Mouse (Mus musculus): ENCODE data around the gene Krt33b. TPM values are rescaled to one million over a fixed set of nuclear protein-coding genes. Genes with fewer than 3 reads are reported as not detected.

Gene Krt33b
- total RNA-seq (2023; ENCODE audit: inconsistent age): not detected in 4 replicates

GRCm38 (mm10) chr11:100029768-100030167 lies at the start of gene Krt33b:
Gene Krt33b (minus strand): TSS chr11:100029868.

DNA sequence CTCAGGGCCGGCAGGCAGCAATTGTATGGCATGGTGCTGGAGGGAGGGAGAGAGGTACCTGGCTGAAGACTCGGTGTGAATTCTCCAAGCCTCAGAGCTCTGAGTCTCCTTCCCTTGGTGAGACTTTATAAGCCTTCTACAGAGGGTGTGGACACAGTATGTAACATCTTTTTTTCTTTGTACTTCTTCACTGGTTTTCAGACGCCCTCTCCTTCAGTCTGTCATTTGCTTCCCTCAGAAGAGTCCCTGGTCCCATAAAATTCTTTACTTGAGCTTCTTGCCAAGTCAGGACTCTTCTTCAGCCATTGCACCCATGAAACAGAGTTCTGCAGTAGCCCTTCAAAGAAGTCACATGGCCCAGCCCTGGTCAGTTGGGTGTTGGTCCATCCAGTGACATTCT lies 20.8 kb upstream of the Krt33b start, which contains the start of gene Krt31:
Gene Krt31 (minus strand): TSS at position 101 of the 400 bp plus-strand sequence.

GRCm38 (mm10) chr11:100041454-100041853 lies 11.8 kb upstream of the Krt33b start, which contains the start of gene Krt34:
Gene Krt34 (minus strand): TSS chr11:100041554.

DNA sequence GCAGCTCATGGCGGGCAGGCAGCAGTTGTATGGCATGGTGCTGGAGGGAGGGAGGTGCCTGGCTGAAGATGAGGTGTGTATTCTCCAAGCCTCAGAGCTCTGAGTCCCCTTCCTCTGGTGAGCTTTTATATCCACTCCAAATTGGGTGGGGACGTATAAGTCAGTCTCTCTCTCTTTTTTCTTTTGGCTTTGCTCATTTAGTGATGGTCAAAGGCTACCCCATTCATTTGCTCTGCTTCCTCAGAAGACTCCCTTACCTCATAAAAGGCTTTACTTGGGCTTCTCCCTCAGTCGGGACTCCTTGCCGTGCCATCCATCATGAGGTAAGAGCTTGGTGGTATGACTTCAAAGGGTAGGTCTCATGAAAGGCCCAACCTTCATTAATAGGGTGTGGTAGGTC lies 13.6 kb downstream of the Krt33b start, which contains the start of gene Krt33a:
Gene Krt33a (minus strand): TSS at position 101 of the 400 bp plus-strand sequence.

GRCm38 (mm10) chr11:99993620-99994383 lies 35.9 kb downstream of the Krt33b start, which contains the start of gene Krtap17-1:
Gene Krtap17-1 (minus strand): TSS chr11:99993994.

GRCm38 (mm10) chr11:99986180-99986647 lies 43.5 kb downstream of the Krt33b start, which contains the start of gene Krtap16-1:
Gene Krtap16-1 (minus strand): TSS chr11:99986597.

DNA sequence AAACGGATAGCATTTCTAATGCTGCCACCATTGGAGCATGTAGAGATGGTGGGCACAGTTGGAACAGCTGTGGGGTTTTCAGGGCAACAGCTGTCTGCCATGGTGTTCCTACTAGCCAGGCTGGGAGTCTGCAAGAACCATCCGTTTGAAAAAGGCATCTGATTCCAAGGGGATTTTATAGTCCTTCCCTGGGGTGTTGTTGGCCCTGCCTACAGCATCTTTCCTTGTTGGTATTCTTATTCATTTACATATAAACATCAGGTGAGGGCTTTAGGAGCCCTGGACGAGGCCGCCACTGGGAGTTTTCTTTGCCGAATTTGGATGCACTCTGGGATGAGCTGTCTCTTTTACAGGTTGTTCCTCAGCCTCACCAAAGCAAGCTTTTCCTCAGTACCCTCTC lies 50.7 kb downstream of the Krt33b start, which contains the start of gene Krtap29-1:
Gene Krtap29-1 (minus strand): TSS at position 101 of the 400 bp plus-strand sequence.

Other genes with a start within 250 kb of the Krt33b start
- not detected in 4 replicates for gene Krtap4-8, start 249.2 kb downstream of the Krt33b start, total RNA-seq (2023; ENCODE audit: inconsistent age)
- gene Krtap4-9, start 244.7 kb downstream of the Krt33b start, total RNA-seq (2023; ENCODE audit: inconsistent age): not detected in 4 replicates
- not detected in 4 replicates for gene Gm11596, start 236.4 kb downstream of the Krt33b start, total RNA-seq (2023; ENCODE audit: inconsistent age)
- gene Gm11569, start 230.9 kb downstream of the Krt33b start, total RNA-seq (2023; ENCODE audit: inconsistent age): not detected in 4 replicates
- gene Gm11554, start 225.4 kb downstream of the Krt33b start, total RNA-seq (2023; ENCODE audit: inconsistent age): not detected in 4 replicates
- gene Krtap4-13, start 220.0 kb downstream of the Krt33b start, total RNA-seq (2023; ENCODE audit: inconsistent age): not detected in 4 replicates
- not detected in 4 replicates for gene Gm11564, start 214.2 kb downstream of the Krt33b start, total RNA-seq (2023; ENCODE audit: inconsistent age)
- not detected in 4 replicates for gene 2300003K06Rik, start 191.8 kb downstream of the Krt33b start, total RNA-seq (2023; ENCODE audit: inconsistent age)
- not detected in 4 replicates for gene Krtap4-16, start 178.3 kb downstream of the Krt33b start, total RNA-seq (2023; ENCODE audit: inconsistent age)
- gene Gm11568, start 172.0 kb downstream of the Krt33b start, total RNA-seq (2023; ENCODE audit: inconsistent age): not detected in 4 replicates
- gene Gm11559, start 165.4 kb downstream of the Krt33b start, total RNA-seq (2023; ENCODE audit: inconsistent age): not detected in 4 replicates
- gene Krtap9-1, start 156.5 kb downstream of the Krt33b start, total RNA-seq (2023; ENCODE audit: inconsistent age): not detected in 4 replicates
- gene Gm11567, start 150.7 kb downstream of the Krt33b start, total RNA-seq (2023; ENCODE audit: inconsistent age): not detected in 4 replicates
- gene Krtap31-1, start 121.9 kb downstream of the Krt33b start, total RNA-seq (2023; ENCODE audit: inconsistent age): not detected in 4 replicates
- not detected in 4 replicates for gene Gm11565, start 115.1 kb downstream of the Krt33b start, total RNA-seq (2023; ENCODE audit: inconsistent age)
- not detected in 4 replicates for gene Krtap31-2, start 93.6 kb downstream of the Krt33b start, total RNA-seq (2023; ENCODE audit: inconsistent age)
- gene Krtap9-5, start 81.4 kb downstream of the Krt33b start, total RNA-seq (2023; ENCODE audit: inconsistent age): not detected in 4 replicates
- gene Krtap29-1, start 50.8 kb downstream of the Krt33b start, total RNA-seq (2023; ENCODE audit: inconsistent age): not detected in 4 replicates
- gene Krtap16-1, start 43.3 kb downstream of the Krt33b start, total RNA-seq (2023; ENCODE audit: inconsistent age): not detected in 4 replicates
- gene Krtap17-1, start 35.9 kb downstream of the Krt33b start, total RNA-seq (2023; ENCODE audit: inconsistent age): not detected in 4 replicates
- gene Krt33a, start 13.7 kb downstream of the Krt33b start, total RNA-seq (2023; ENCODE audit: inconsistent age): not detected in 4 replicates
- not detected in 4 replicates for gene Krt34, start 11.7 kb upstream of the Krt33b start, total RNA-seq (2023; ENCODE audit: inconsistent age)
- gene Krt31, start 20.7 kb upstream of the Krt33b start, total RNA-seq (2023; ENCODE audit: inconsistent age): not detected in 4 replicates
- not detected in 4 replicates for gene Krt32, start 58.4 kb upstream of the Krt33b start, total RNA-seq (2023; ENCODE audit: inconsistent age)
- gene Krt35, start 66.4 kb upstream of the Krt33b start, total RNA-seq (2023; ENCODE audit: inconsistent age): not detected in 4 replicates
- gene Krt36, start 75.8 kb upstream of the Krt33b start, total RNA-seq (2023; ENCODE audit: inconsistent age): not detected in 4 replicates
- not detected in 4 replicates for gene Krt13, start 91.7 kb upstream of the Krt33b start, total RNA-seq (2023; ENCODE audit: inconsistent age)
- not detected in 4 replicates for gene Krt15, start 106.1 kb upstream of the Krt33b start, total RNA-seq (2023; ENCODE audit: inconsistent age)
- 0.45 to 1.1 TPM in 2 of 4 replicates, not detected in the others for gene Krt19, start 118.8 kb upstream of the Krt33b start, total RNA-seq (2023; ENCODE audit: inconsistent age)
- not detected in 4 replicates for gene Krt9, start 163.4 kb upstream of the Krt33b start, total RNA-seq (2023; ENCODE audit: inconsistent age)
- not detected in 4 replicates for gene Krt14, start 177.7 kb upstream of the Krt33b start, total RNA-seq (2023; ENCODE audit: inconsistent age)
- gene Krt16, start 219.0 kb upstream of the Krt33b start, total RNA-seq (2023; ENCODE audit: inconsistent age): not detected in 4 replicates
- gene Krt17, start 231.2 kb upstream of the Krt33b start, total RNA-seq (2023; ENCODE audit: inconsistent age): not detected in 4 replicates
- not detected in 4 replicates for gene Krt42, start 240.0 kb upstream of the Krt33b start, total RNA-seq (2023; ENCODE audit: inconsistent age)

Data from B cell, adult (primary cell).